Mouse (Mus musculus) stomach, postnatal 0 days (tissue): ENCODE measurements around the gene Kank1.

Source experiments
- CTCF ChIP-seq: IDR thresholded peaks from 2 replicates; pipeline ENCODE4 v1.5.1; 2016; ENCODE audit warnings: antibody characterized with exemption, low read depth, mild to moderate bottlenecking, moderate library complexity
- EP300 ChIP-seq: optimal IDR thresholded peaks from 2 replicates; pipeline ENCODE3; 2016; ENCODE audit warnings: antibody characterized with exemption

DNA sequence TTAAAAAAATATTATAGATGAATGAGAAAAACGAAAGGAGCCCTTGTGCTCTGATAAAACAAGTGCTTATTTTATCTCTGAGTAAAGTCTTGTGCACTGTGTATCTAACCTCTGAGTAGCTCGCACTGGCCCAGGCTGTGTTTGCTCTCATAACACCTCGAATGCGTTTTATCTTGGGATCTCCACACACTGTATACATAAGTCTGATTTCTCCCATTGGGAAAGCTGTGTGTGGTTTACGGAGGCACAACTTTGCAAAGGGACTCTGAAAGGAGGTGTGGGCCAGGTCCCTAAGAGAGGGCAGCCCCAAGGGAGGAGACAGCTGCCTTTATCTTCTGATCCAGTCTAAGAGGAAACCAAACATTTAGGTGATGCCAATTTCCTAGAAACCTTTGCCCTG, 198.6 kb downstream of the Kank1 start:
- TF ChIP-seq CTCF (no peak), EP300 (no peak)
